Mouse (Mus musculus) olfactory bulb, adult 2 months (tissue): ENCODE data around the gene Sphk2. TPM values are rescaled to one million over a fixed set of nuclear protein-coding genes. Genes with fewer than 3 reads are reported as not detected.

Experiments used
- H3K27ac ChIP-seq: fragments of 200-500 bp; 2 replicates; pipeline ENCODE4 v1.5.1; 2012; ENCODE audit warnings: low read depth, low read length; ENCODE audit not compliant: insufficient read depth
- H3K4me1 ChIP-seq: fragments of 200-500 bp; 2 replicates; pipeline ENCODE4 v1.6.1; 2012; ENCODE audit warnings: low read length; ENCODE audit not compliant: control insufficient read depth, insufficient read depth
- H3K4me3 ChIP-seq: fragments of 200-500 bp; 2 replicates; pipeline ENCODE4 v1.5.1; 2012; ENCODE audit warnings: mild to moderate bottlenecking, low read depth, low read length, moderate library complexity; ENCODE audit not compliant: insufficient read depth
- CTCF ChIP-seq: fragments of 200-500 bp; IDR thresholded peaks from 2 replicates; pipeline ENCODE4 v1.5.1; 2012; ENCODE audit warnings: low read depth, mild to moderate bottlenecking, low read length, moderate library complexity; ENCODE audit not compliant: insufficient read depth
- POLR2A ChIP-seq: fragments of 200-500 bp; IDR thresholded peaks from 2 replicates; pipeline ENCODE4 v1.6.1; 2012; ENCODE audit warnings: mild to moderate bottlenecking, low read depth, low read length, moderate library complexity; ENCODE audit not compliant: insufficient read depth
- WGBS: fragments of 180-500 bp; shearing (Covaris S2); methylation state at CpG from one replicate; pipeline ENCODE4 v1.1.7; 2018; 5-methylcytosine and 5-hydroxymethylcytosine counted together
- polyA plus RNA-seq: library from polyadenylated mRNA; stranded (reverse); fragments of >200 nt; gene quantifications from 2 replicates; pipeline ENCODE4 v1.2.4, GENCODE M21; 2012; ENCODE audit warnings: low replicate concordance; ENCODE audit not compliant: missing spikeins, insufficient read depth, insufficient read length

Sphk2 gene
- polyA plus RNA-seq, result not detected in 2 replicates

DNA sequence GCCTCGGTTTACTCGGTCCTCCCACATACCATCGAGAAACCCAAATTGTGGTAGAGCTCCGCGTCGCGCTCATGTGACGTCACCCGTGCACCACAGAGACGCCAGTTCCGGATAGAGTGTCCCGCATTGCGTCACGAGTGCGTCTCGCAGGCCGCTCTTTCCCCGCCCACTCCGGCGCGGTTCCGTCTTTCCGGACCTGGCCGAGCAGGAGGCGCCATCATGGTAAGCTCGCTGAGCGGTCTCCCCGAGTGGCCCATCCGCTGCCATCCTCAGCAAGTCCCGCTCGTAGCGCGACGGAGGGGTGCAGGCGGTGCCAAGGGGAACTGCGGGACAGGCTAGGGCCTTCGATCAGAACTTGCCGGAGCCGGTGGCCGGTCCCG lies at the start of gene Sphk2:
Gene Sphk2 (minus strand): TSS at position 85 of the 380 bp plus-strand sequence.
- TF ChIP-seq CTCF (no peak), POLR2A (peak; percentile 96)
- Histone ChIP-seq H3K4me1 (peaks cover 38% of the 10 kb centered on the region), H3K4me3 (peak within 1 kb of the TSS; percentile 87), H3K27ac (peak within 1 kb of the TSS; percentile 74)
- WGBS, result under 1% methylated on average over 41 of the region's 41 CpGs

DNA sequence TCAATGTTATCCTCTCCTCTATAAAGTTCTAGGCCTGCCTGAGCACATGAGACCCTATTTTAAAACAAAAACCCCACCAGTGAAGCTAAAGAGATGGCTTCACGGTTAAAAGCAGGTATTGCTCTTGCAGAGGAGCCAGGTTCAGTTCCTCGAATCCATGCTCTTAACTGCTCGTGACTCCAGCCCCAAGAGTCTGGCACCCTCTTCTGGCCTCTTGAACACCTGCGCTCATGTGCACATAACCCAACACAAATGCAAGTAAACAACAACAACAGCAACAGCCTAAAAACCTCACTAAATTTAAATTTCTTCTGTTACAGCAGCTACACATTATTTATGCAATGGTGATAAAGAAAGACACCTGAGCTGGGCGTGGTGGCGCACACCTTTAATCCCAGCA lies 49.7 kb upstream of the Sphk2 start:
- WGBS, result 93% methylated on average over 6 of the region's 6 CpGs
- TF ChIP-seq POLR2A, result no peak
- no peak for TF ChIP-seq CTCF
- Histone ChIP-seq H3K27ac (no peak overlapping the region), H3K4me1 (no peaks in the 10 kb centered on the region), H3K4me3 (no peak overlapping the region)

DNA sequence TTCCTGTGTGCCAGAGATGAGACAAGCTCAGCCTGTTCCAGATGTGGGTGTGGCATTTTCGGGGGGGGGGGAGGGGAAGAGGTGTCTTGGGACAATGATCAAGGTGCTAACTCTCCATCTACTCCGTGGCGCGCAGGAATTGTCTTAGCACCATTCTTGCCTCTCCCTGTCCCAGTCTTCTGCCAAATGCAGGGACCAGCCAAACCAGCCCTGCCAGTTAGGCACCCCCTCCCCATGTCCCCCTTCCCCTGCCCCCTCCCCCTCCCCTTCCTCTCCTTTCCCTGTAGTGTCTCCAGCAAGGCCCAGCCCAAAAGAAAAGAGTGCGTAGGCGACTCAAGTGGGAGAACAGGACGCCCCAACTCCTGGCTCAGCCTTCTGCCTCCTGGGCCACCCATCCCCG lies 49.0 kb upstream of the Sphk2 start:
- Histone ChIP-seq H3K4me1 (no peaks in the 10 kb centered on the region), H3K27ac (no peak overlapping the region), H3K4me3 (no peak overlapping the region)
- WGBS, result 62% methylated on average over 8 of the region's 8 CpGs
- TF ChIP-seq POLR2A (no peak), CTCF (no peak)

DNA sequence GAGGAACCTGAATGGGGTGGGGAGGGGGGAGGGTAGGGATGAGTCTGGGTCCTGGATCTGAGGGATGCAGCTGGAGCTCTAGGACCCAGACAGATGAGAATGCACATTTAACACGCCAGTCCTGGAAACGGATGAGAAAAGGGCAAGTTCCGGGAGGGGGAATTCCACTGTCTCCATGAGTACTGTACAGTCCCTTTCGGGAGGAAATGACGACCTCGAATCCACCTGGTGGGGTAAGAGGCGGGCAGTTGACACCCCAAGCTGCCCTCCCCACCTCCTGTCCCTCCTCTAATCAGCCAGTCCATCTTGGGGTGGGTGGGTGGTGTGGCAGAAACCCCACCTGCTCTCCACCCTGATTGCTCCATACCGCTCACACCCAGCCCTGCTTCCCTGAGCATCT lies 48.2 kb upstream of the Sphk2 start:
- Histone ChIP-seq H3K27ac (no peak overlapping the region), H3K4me1 (no peaks in the 10 kb centered on the region), H3K4me3 (no peak overlapping the region)
- WGBS, result 60% methylated on average over 8 of the region's 8 CpGs
- TF ChIP-seq CTCF, result no peak
- no peak for TF ChIP-seq POLR2A

DNA sequence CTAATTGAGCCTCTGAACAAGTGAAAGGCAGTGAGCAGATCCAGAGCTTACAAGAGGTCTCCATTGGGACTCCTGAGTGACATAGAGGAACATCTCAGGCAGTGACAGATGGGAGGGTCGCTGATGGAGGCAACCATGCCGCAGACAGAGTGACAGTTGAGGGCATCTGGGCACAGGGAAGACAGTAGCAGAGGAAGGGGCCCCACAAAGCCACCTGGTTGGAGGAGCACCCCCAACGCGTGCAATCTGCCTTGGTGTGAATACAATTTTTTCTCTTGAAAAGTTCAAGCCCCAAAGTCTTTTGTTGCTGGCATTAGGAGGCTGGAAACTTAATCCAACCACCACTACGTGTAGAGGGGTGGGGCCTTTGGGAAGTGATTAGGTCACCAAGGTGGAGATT lies 42.3 kb upstream of the Sphk2 start:
- WGBS, result 66% methylated on average over 5 of the region's 5 CpGs
- Histone ChIP-seq H3K4me3 (no peak overlapping the region), H3K4me1 (peaks cover 6% of the 10 kb centered on the region), H3K27ac (no peak overlapping the region)
- TF ChIP-seq CTCF (no peak), POLR2A (no peak)

DNA sequence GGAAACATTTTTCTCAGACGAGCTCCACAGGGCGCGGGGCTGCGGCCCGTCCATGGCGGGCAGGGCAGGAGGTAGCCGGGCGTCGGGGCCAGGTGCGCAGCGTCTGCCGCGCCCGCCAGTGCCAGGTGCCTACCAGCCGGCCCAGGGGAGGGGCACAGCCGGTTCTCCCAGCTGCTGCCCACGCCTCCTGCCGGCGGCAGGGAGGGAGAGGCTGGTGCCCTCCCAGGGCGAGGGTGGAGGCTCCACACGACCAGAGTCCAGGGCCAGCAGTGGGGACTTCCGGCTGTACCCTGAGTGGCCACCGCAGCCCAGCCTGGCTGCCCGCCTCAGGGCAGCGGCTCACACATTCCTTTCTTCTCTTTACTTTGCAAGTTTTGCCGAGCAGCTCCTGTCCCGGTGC lies 41.6 kb upstream of the Sphk2 start:
- H3K4me3 ChIP-seq, result no peak overlapping the region
- H3K4me1 ChIP-seq, result peaks cover 6% of the 10 kb centered on the region
- 10% methylated on average over 27 of the region's 27 CpGs for WGBS
- TF ChIP-seq CTCF, result no peak
- TF ChIP-seq POLR2A, result no peak
- no peak overlapping the region for H3K27ac ChIP-seq

DNA sequence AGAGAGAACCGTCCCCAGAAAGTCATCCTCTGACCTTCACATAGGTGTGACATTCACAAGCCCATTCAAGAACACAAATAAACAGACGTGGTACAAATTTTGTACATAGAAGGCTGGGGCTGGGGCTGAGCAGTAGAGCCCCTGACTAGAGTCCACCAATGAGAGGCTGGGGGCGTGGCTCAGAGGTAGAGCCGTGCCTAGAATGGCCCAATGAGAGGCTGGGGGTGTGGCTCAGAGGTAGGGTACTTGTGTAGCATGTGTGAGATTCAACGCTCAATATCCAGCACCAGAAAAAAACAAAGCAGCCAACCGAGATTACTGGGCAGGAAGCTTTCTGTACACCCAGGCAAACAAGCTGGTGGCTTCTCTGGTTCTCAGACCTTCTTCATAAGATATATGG lies 37.9 kb upstream of the Sphk2 start:
- WGBS, result 63% methylated on average over 6 of the region's 6 CpGs
- no peak overlapping the region for H3K27ac ChIP-seq
- TF ChIP-seq POLR2A (no peak), CTCF (no peak)
- peaks cover 6% of the 10 kb centered on the region for H3K4me1 ChIP-seq
- H3K4me3 ChIP-seq, result no peak overlapping the region

DNA sequence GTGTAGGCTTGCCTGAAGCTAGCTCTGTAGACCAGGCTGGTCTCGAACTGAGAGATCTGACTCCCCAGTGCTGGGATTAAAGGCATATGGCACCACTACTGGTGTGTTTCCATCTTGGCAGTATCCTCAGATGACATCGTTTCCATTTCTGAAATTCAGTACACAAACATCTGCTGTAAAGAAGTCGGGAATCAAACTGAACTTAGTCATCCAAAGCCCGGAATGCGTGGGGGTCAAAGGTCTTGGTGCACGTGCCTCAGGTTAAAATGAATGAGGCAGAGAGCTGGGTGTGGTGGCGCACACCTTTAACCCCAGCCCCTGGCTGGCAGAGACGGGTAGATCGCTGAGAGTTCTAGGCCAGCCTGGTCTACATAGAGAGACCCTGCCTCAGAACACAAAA lies 32.4 kb upstream of the Sphk2 start:
- no peak overlapping the region for H3K4me3 ChIP-seq
- no peak overlapping the region for H3K27ac ChIP-seq
- TF ChIP-seq CTCF (no peak), POLR2A (no peak)
- WGBS, result 79% methylated on average over 9 of the region's 9 CpGs
- peaks cover 6% of the 10 kb centered on the region for H3K4me1 ChIP-seq

DNA sequence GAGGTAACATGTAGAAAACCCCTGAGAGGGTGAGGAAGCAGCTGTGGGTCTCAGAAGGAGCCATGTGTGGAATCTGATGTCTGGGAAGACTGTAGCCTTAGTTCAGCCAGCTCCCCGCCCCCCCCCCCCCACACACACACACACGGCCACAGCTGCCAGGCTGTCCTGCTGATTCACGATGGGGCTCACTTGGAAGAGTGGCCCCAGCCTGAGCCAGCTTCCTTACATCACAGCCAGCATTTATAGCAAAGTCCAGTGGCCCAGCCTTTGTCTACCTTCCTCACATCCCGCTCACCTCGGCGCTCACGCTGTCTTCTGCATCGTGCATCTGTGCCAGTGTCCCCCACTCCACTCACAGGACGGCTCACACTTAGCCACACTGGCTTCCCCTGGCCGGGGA lies 31.6 kb upstream of the Sphk2 start:
- Histone ChIP-seq H3K27ac (peak overlapping the region; percentile 47; the same call in 1 of the 2 replicates), H3K4me1 (peaks cover 6% of the 10 kb centered on the region), H3K4me3 (no peak overlapping the region)
- WGBS, result 42% methylated on average over 10 of the region's 10 CpGs
- TF ChIP-seq CTCF, result no peak
- TF ChIP-seq POLR2A, result no peak

DNA sequence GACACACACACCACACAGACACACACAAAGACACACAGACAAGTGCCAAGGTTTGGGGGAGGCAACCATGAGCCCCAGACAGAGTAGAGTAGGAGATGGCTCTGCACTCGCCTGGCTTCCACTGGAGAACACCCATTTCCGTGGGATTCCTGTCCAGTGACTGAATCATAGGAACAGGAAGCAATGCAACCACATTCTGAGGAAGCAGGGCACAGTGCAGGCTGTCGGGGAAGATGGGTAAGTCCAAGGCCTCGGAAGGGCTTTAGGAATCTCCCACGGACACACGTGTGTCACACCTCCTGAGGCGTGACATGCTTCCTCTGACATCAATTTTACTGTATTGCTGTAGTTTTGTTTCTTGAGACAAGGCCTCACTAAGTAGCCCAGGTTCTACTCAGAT lies 30.3 kb upstream of the Sphk2 start:
- no peak for TF ChIP-seq CTCF
- 84% methylated on average over 7 of the region's 7 CpGs for WGBS
- Histone ChIP-seq H3K4me3 (no peak overlapping the region), H3K4me1 (peaks cover 6% of the 10 kb centered on the region), H3K27ac (no peak overlapping the region)
